Mouse (Mus musculus): ENCODE measurements around the gene Sys1. TPM values are rescaled to one million over a fixed set of nuclear protein-coding genes. Genes with fewer than 3 reads are reported as not detected.

Sys1 gene
- polyA plus RNA-seq, 1 experiment from 2014 or later: 67.6 TPM

DNA sequence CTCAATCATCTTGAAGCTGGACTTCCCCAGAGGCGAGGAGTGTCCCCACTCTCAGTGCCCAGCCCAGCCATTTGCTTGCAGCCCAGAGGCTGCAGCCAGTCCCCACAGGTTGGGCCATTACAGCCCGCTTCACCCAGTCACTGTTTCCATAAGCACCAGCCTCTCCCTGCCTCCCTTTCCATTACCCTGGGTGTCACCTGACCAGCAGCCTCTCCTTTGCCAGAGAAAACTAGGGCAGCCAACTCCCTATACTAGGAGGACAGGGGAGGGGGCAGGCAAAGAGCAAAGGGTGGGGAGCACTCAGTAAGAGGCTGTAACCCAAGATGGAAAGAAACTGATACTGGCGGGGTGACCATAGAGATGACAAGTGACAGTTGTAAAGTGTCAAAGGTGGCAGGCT, 19.8 kb upstream of the Sys1 start:
- peak; percentile 34; the same call in 1 of the 2 replicates for ATAC-seq (ENCODE audit: insufficient number of reproducible peaks, insufficient read depth, low FRiP score, low read depth)

DNA sequence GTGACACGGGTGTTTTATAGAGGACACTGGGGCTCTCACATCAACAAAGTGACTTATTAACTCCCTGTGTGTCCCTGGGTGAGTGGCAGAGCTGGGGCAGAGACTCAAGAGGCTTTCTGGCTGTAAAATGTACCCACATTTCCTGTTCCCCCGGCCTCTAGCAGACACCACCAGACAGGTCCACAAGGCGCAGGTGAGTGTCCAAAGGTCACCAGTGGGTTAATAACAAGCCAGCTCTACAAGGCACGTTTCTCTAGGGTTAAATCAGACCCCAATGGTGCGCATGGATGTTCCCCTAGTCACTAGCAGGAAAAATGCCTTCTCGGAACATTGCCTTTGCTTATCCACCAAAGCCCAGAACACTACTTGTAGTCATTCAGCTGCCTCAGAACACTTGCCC, 19.1 kb upstream of the Sys1 start:
- Histone ChIP-seq H3K36me3 (ENCODE audit: control insufficient read depth, insufficient read depth, low read length) (no peaks in the 10 kb centered on the region), H3K4me2 (replicated peaks; ENCODE audit: low read depth, low read length) (peak overlapping the region; percentile 26), H3K27me3 (ENCODE audit: control insufficient read depth, insufficient read depth, low read length) (no peaks in the 10 kb centered on the region), H3K4me3 (ENCODE audit: low read depth, low read length) (no peak overlapping the region), H3K9ac (replicated peaks; ENCODE audit: low read depth, low read length) (0 out of 2 replicates have a peak overlapping the region, but pooled peaks have one; percentile 6), H3K9me3 (ENCODE audit: control insufficient read depth, low read depth, low read length) (no peaks in the 10 kb centered on the region), H3K4me1 (ENCODE audit: control insufficient read depth, insufficient read depth, low read length) (peaks cover 69% of the 10 kb centered on the region), H3K27ac (ENCODE audit: low read length) (peak overlapping the region; percentile 86)
- 40% methylated on average over 6 of the region's 6 CpGs for WGBS
- no peak for ATAC-seq (ENCODE audit: insufficient number of reproducible peaks, insufficient read depth, low FRiP score, low read depth)

More for the DNA sequence above, 19.8 kb upstream of the Sys1 start:
- peak overlapping the region; percentile 82; the same call in 1 of the 2 replicates for H3K27ac ChIP-seq (ENCODE audit: low read length)
- peak overlapping the region; percentile 26 for H3K4me2 ChIP-seq (replicated peaks; ENCODE audit: low read depth, low read length)
- no peaks in the 10 kb centered on the region for H3K36me3 ChIP-seq (ENCODE audit: control insufficient read depth, insufficient read depth, low read length)
- no peaks in the 10 kb centered on the region for H3K27me3 ChIP-seq (ENCODE audit: control insufficient read depth, insufficient read depth, low read length)
- H3K4me1 ChIP-seq (ENCODE audit: control insufficient read depth, insufficient read depth, low read length): peaks cover 76% of the 10 kb centered on the region
- 41% methylated on average over 3 of the region's 3 CpGs for WGBS
- H3K9me3 ChIP-seq (ENCODE audit: control insufficient read depth, low read depth, low read length): no peaks in the 10 kb centered on the region
- no peak overlapping the region for H3K4me3 ChIP-seq (ENCODE audit: low read depth, low read length)
- H3K9ac ChIP-seq (replicated peaks; ENCODE audit: low read depth, low read length): 0 out of 2 replicates have a peak overlapping the region, but pooled peaks have one; percentile 10

DNA sequence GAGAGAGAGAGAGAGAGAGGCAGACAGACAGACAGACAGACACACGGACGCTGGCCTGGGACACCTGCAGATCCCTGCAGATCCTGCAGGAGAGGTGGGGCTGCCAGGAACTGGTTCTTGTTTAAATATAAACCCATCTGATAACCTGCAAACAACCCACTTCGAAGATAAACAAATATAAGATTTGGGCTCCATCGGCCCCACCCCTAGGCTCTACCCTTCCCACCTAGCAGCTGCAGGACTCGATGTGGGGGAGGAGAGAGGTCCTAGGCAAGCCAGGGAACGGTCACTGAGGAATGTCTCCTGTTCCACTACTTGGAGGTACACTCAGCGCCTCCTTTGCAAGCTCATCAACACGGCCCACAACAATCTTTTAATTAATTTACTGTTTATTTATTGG, 18.5 kb upstream of the Sys1 start:
- H3K4me2 ChIP-seq (replicated peaks; ENCODE audit: low read depth, low read length): peak overlapping the region; percentile 13
- peaks cover 63% of the 10 kb centered on the region for H3K4me1 ChIP-seq (ENCODE audit: control insufficient read depth, insufficient read depth, low read length)
- no peaks in the 10 kb centered on the region for H3K36me3 ChIP-seq (ENCODE audit: control insufficient read depth, insufficient read depth, low read length)
- no peak overlapping the region for H3K9ac ChIP-seq (replicated peaks; ENCODE audit: low read depth, low read length)
- WGBS: 32% methylated on average over 8 of the region's 8 CpGs
- H3K27ac ChIP-seq (ENCODE audit: low read length): peak overlapping the region; percentile 86; the same call in 1 of the 2 replicates
- no peaks in the 10 kb centered on the region for H3K27me3 ChIP-seq (ENCODE audit: control insufficient read depth, insufficient read depth, low read length)
- no peaks in the 10 kb centered on the region for H3K9me3 ChIP-seq (ENCODE audit: control insufficient read depth, low read depth, low read length)
- ATAC-seq (ENCODE audit: insufficient number of reproducible peaks, insufficient read depth, low FRiP score, low read depth): peak; percentile 51
- H3K4me3 ChIP-seq (ENCODE audit: low read depth, low read length): no peak overlapping the region

DNA sequence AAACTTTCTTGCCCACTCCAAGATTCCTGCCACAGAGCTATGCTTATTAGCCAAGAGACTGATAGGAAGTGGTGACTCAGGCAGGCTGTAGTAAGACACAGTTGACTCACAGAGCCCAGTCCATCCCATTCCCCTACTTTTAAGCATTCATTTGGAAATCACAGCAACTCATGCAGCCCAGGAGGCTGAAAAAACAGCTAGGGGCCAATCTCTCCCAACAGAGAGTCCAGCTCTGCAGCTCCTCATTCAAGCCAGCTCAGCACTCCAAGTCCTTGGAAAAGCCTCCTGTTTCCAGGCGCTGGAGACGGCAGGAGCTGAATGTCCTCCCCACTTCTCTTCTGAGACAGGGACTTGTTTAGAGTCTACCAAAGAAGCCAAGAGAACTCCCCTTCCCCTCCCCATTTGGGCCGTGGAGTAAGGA, 17.8 kb upstream of the Sys1 start:
- Histone ChIP-seq H3K4me3 (ENCODE audit: low read depth, low read length) (no peak overlapping the region), H3K9me3 (ENCODE audit: control insufficient read depth, low read depth, low read length) (no peaks in the 10 kb centered on the region), H3K4me1 (ENCODE audit: control insufficient read depth, insufficient read depth, low read length) (peaks cover 62% of the 10 kb centered on the region), H3K4me2 (replicated peaks; ENCODE audit: low read depth, low read length) (no peak overlapping the region; the same call in 1 of the 2 replicates), H3K27ac (ENCODE audit: low read length) (peak overlapping the region; percentile 3; the same call in 1 of the 2 replicates), H3K9ac (replicated peaks; ENCODE audit: low read depth, low read length) (no peak overlapping the region), H3K36me3 (ENCODE audit: control insufficient read depth, insufficient read depth, low read length) (no peaks in the 10 kb centered on the region), H3K27me3 (ENCODE audit: control insufficient read depth, insufficient read depth, low read length) (no peaks in the 10 kb centered on the region)
- 50% methylated on average over 3 of the region's 3 CpGs for WGBS
- ATAC-seq (ENCODE audit: insufficient number of reproducible peaks, insufficient read depth, low FRiP score, low read depth): no peak

DNA sequence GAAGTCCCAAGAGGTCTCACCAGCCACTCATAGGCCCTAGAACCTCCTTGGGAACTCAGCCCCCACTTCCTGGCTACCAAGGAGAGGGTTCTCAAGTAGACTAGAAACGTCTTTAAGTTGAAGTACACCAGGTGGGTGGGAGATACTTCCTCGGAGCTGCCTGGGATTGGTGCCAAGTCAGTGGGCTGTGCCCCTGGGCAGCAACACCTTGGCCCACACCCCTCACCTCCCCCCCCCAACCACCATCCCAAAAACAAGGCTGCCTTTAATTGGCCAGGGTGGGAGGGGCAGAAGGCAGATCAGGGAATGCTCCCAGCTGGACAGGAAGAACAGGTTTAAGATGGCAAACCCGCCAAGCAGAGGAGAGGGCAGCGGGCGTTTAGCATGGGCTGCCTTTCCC, 16.4 kb upstream of the Sys1 start:
- H3K9ac ChIP-seq (replicated peaks; ENCODE audit: low read depth, low read length): no peak overlapping the region
- peak overlapping the region; percentile 65; the same call in 1 of the 2 replicates for H3K4me2 ChIP-seq (replicated peaks; ENCODE audit: low read depth, low read length)
- H3K4me3 ChIP-seq (ENCODE audit: low read depth, low read length): no peak overlapping the region
- H3K9me3 ChIP-seq (ENCODE audit: control insufficient read depth, low read depth, low read length): no peaks in the 10 kb centered on the region
- no peak for ATAC-seq (ENCODE audit: insufficient number of reproducible peaks, insufficient read depth, low FRiP score, low read depth)
- WGBS: 52% methylated on average over 5 of the region's 5 CpGs
- no peak overlapping the region for H3K27ac ChIP-seq (ENCODE audit: low read length)
- no peaks in the 10 kb centered on the region for H3K27me3 ChIP-seq (ENCODE audit: control insufficient read depth, insufficient read depth, low read length)
- no peaks in the 10 kb centered on the region for H3K36me3 ChIP-seq (ENCODE audit: control insufficient read depth, insufficient read depth, low read length)
- H3K4me1 ChIP-seq (ENCODE audit: control insufficient read depth, insufficient read depth, low read length): peaks cover 49% of the 10 kb centered on the region

DNA sequence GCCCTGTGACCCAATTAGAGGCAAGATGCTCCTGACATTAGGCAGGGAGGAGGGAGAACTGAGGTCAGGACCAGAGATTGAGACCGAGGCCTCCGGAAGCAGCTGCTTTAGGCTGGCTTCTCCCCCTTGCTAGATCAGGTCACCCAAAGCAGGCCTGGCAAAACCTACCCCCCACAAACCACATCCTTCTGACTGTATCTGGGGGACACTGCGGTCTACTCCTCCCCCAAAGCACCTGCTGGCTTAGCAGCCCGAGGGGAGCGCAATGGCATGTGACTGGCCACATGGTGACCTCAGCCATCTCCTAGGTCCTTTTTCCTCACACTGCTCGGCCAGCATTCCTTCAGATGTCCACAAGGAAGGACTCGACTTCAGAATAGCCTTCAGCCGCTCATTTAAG, 15.6 kb upstream of the Sys1 start:
- 38% methylated on average over 8 of the region's 8 CpGs for WGBS
- Histone ChIP-seq H3K36me3 (ENCODE audit: control insufficient read depth, insufficient read depth, low read length) (no peaks in the 10 kb centered on the region), H3K4me1 (ENCODE audit: control insufficient read depth, insufficient read depth, low read length) (peaks cover 43% of the 10 kb centered on the region; the same call in 1 of the 2 replicates), H3K27ac (ENCODE audit: low read length) (no peak overlapping the region; the same call in 1 of the 2 replicates), H3K9ac (replicated peaks; ENCODE audit: low read depth, low read length) (no peak overlapping the region), H3K9me3 (ENCODE audit: control insufficient read depth, low read depth, low read length) (no peaks in the 10 kb centered on the region), H3K27me3 (ENCODE audit: control insufficient read depth, insufficient read depth, low read length) (no peaks in the 10 kb centered on the region), H3K4me2 (replicated peaks; ENCODE audit: low read depth, low read length) (peak overlapping the region; percentile 65), H3K4me3 (ENCODE audit: low read depth, low read length) (peak overlapping the region; percentile 64)
- no peak for ATAC-seq (ENCODE audit: insufficient number of reproducible peaks, insufficient read depth, low FRiP score, low read depth)

DNA sequence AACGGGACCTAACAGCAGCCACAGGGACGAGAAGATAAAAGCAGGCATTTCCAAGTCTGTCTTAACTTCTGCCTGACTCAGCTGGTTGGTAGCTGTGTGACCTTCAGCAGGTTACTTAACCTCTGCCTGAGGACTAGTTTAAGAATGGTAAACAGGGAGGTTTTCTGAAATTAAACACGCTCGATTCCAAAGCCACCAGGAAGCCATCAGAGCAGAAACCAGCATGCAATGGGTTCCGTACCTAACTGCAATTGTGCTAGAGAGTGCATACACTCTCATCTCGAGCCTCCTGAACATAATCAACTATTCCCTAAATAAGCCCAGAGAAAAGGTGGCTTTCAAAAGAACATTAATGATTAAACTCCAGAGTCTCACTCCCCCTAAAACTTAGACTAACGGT, 15.0 kb upstream of the Sys1 start:
- peak overlapping the region; percentile 64 for H3K4me3 ChIP-seq (ENCODE audit: low read depth, low read length)
- no peak overlapping the region for H3K27ac ChIP-seq (ENCODE audit: low read length)
- no peaks in the 10 kb centered on the region for H3K27me3 ChIP-seq (ENCODE audit: control insufficient read depth, insufficient read depth, low read length)
- H3K4me1 ChIP-seq (ENCODE audit: control insufficient read depth, insufficient read depth, low read length): peaks cover 38% of the 10 kb centered on the region; the same call in 1 of the 2 replicates
- no peaks in the 10 kb centered on the region for H3K36me3 ChIP-seq (ENCODE audit: control insufficient read depth, insufficient read depth, low read length)
- no peaks in the 10 kb centered on the region for H3K9me3 ChIP-seq (ENCODE audit: control insufficient read depth, low read depth, low read length)
- ATAC-seq (ENCODE audit: insufficient number of reproducible peaks, insufficient read depth, low FRiP score, low read depth): no peak
- WGBS: 34% methylated on average over 7 of the region's 7 CpGs
- peak overlapping the region; percentile 82 for H3K9ac ChIP-seq (replicated peaks; ENCODE audit: low read depth, low read length)
- peak overlapping the region; percentile 65 for H3K4me2 ChIP-seq (replicated peaks; ENCODE audit: low read depth, low read length)

DNA sequence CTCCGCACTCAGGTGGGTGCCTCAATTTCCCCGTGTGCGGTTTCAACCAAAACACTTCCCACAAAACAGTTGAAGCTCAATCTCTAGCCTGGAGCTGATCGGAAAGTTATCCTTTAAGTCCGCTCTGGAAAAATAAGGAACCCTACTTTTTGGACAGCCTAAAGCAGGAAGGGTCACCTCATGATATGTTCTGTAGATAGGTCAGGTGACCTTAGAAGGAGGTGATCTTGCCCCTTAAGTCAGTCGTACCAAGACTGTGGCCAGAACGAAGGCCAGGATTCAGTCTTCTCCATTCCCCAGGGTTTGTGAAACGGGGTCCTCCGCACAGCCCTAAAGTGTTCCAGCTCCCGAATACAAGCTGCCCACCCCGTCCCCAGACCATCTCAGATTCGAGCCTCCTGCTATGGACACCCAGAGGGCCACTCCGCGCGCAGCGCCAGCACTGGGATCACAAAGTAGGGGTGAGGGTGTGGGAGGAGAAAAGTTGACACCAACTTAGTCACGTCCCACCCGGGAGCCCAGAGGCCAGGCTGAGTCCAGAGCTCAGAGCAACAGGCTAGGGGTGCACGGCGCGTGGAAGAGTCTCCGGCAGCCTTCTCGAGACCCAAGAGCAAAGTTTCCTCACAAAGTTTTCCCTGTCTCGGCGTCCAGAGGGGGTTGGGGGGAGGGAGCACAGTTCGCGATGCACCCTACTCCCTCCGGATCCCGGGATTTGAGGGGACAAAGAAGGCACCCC, 14.3 kb upstream of the Sys1 start:
- peaks cover 32% of the 10 kb centered on the region; the same call in 1 of the 2 replicates for H3K4me1 ChIP-seq (ENCODE audit: control insufficient read depth, insufficient read depth, low read length)
- WGBS: 3% methylated on average over 29 of the region's 29 CpGs
- H3K4me2 ChIP-seq (replicated peaks; ENCODE audit: low read depth, low read length): peak overlapping the region; percentile 65

More for the DNA sequence above, 14.3 kb upstream of the Sys1 start:
- ATAC-seq (ENCODE audit: insufficient number of reproducible peaks, insufficient read depth, low FRiP score, low read depth): peak; percentile 57
- Histone ChIP-seq H3K9me3 (ENCODE audit: control insufficient read depth, low read depth, low read length) (no peaks in the 10 kb centered on the region), H3K36me3 (ENCODE audit: control insufficient read depth, insufficient read depth, low read length) (no peaks in the 10 kb centered on the region), H3K27ac (ENCODE audit: low read length) (peak overlapping the region; percentile 69), H3K4me3 (ENCODE audit: low read depth, low read length) (peak overlapping the region; percentile 64), H3K27me3 (ENCODE audit: control insufficient read depth, insufficient read depth, low read length) (no peaks in the 10 kb centered on the region), H3K9ac (replicated peaks; ENCODE audit: low read depth, low read length) (peak overlapping the region; percentile 82)

Measured in stomach, embryonic 14.5 days (tissue).